Mouse (Mus musculus) intestine, embryonic 14.5 days (tissue): Measurements from ENCODE around the gene Spty2d1. TPM values are rescaled to one million over a fixed set of nuclear protein-coding genes. Genes with fewer than 3 reads are reported as not detected.
A peak's percentile ranks its signal among the peaks of the same experiment; 100 is the strongest.
"Not testable (repeated sequence)": the region's sequence is repeated elsewhere in the genome, so short reads cannot be mapped to it uniquely, and the experiment has no call there.

Experiments
- ATAC-seq: fragments of 200-750 bp; cut with Nextera tagmentation; replicated peaks from 2 replicates; pipeline ENCODE4 v1.8.0; 2017; ENCODE audit warnings: low read depth, moderate number of reproducible peaks, moderate TSS enrichment, moderate library complexity; ENCODE audit not compliant: low FRiP score, low TSS enrichment
- DNase-seq: peaks from one replicate; pipeline ENCODE4 v3.0.0-alpha.2; 2018; ENCODE audit warnings: low spot score
- H3K27ac ChIP-seq: fragments of 300-500 bp; sonication (generic); 2 replicates; pipeline ENCODE4 v1.5.1; 2014; ENCODE audit warnings: low read depth, mild to moderate bottlenecking, control low read depth
- H3K27me3 ChIP-seq: fragments of 300-500 bp; sonication (generic); replicated peaks from 2 replicates; pipeline ENCODE4 v1.6.1; 2014; ENCODE audit warnings: low read length, control low read depth; ENCODE audit not compliant: control insufficient read depth, insufficient read depth
- H3K36me3 ChIP-seq: fragments of 300-500 bp; sonication (generic); 2 replicates; pipeline ENCODE4 v1.6.1; 2014; ENCODE audit warnings: low read length, control low read depth; ENCODE audit not compliant: control insufficient read depth, insufficient read depth
- H3K4me1 ChIP-seq: fragments of 300-500 bp; sonication (generic); replicated peaks from 2 replicates; pipeline ENCODE4 v1.6.1; 2014; ENCODE audit warnings: low read length, control low read depth, mixed read lengths; ENCODE audit not compliant: control insufficient read depth, insufficient read depth
- H3K4me2 ChIP-seq: fragments of 300-500 bp; sonication (generic); 2 replicates; pipeline ENCODE4 v1.6.1; 2014; ENCODE audit warnings: low read length
- H3K4me3 ChIP-seq: fragments of 300-500 bp; sonication (generic); 2 replicates; pipeline ENCODE4 v1.5.1; 2014; ENCODE audit warnings: low read depth, low read length, control low read depth, mixed read lengths
- H3K9ac ChIP-seq: fragments of 300-500 bp; sonication (generic); 2 replicates; pipeline ENCODE4 v1.6.1; 2014; ENCODE audit warnings: mild to moderate bottlenecking, low read length
- H3K9me3 ChIP-seq: fragments of 300-500 bp; sonication (generic); 2 replicates; pipeline ENCODE4 v1.6.1; 2016; ENCODE audit warnings: low read length, control low read depth; ENCODE audit not compliant: control insufficient read depth
- WGBS: fragments of 180-500 bp; shearing (Covaris S2); extraction: QIAGEN DNeasy Blood & Tissue Kit; methylation state at CpG from one replicate; pipeline ENCODE4 v1.1.7; 2014; 5-methylcytosine and 5-hydroxymethylcytosine counted together
- polyA plus RNA-seq: library from polyadenylated mRNA; unstranded; fragments of >200 nt; fragmentation: Nextera tagmentation; extraction: Ambion mirVana; gene quantifications from 2 replicates; pipeline ENCODE4 v1.2.1, GENCODE M21; 2014

Gene Spty2d1
- polyA plus RNA-seq, 1 experiment from 2014 or later = 18.0 TPM

DNA sequence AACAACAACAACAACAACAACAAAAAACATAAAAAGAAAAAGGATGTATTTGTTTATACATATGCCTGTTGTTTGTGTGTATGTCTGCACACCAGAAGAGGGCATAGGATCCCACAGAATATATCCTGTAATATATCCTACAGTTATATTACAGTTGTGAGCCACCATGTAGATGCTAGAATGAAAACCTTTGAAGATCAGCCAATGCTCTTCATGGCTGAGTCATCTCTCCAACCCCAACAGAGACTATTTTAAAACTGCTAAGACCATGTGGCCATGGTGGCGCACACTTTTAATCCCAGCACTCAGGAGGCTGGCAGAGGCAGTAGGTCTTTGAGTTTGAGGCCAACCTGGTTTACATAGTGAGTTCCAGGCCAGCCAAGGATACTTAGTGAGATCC, 19.3 kb upstream of the Spty2d1 start:
- no peak for DNase-seq
- 93% methylated on average over 1 of the region's 1 CpGs for WGBS
- H3K9ac ChIP-seq = no peak overlapping the region

DNA sequence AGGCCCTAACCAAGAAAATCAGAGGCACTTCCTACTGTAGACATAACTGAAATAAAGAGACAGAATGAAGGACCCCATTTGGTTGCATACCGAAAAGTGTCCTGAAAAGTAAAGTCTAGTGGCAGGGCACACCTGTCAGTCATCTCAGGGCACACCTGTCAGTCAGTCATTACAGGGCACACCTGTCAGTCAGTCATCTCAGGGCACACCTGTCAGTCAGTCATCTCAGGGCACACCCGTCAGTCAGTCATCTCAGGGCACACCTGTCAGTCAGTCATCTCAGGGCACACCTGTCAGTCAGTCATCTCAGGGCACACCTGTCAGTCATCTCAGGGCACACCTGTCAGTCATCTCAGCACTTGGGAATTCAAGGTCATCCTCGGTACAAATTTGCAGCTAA, 18.7 kb upstream of the Spty2d1 start:
- not testable (repeated sequence) for H3K27me3 ChIP-seq, H3K9ac ChIP-seq, ATAC-seq, H3K9me3 ChIP-seq, DNase-seq, H3K4me1 ChIP-seq, H3K36me3 ChIP-seq, H3K4me3 ChIP-seq, H3K27ac ChIP-seq, H3K4me2 ChIP-seq
- 88% methylated on average over 3 of the region's 3 CpGs for WGBS

More for the DNA sequence above, 19.3 kb upstream of the Spty2d1 start:
- Histone ChIP-seq H3K9me3 (no peaks in the 10 kb centered on the region), H3K4me2 (no peak overlapping the region), H3K36me3 (no peaks in the 10 kb centered on the region), H3K27ac (no peak overlapping the region), H3K4me3 (no peak overlapping the region), H3K4me1 (no peaks in the 10 kb centered on the region), H3K27me3 (no peaks in the 10 kb centered on the region)
- ATAC-seq = no peak

DNA sequence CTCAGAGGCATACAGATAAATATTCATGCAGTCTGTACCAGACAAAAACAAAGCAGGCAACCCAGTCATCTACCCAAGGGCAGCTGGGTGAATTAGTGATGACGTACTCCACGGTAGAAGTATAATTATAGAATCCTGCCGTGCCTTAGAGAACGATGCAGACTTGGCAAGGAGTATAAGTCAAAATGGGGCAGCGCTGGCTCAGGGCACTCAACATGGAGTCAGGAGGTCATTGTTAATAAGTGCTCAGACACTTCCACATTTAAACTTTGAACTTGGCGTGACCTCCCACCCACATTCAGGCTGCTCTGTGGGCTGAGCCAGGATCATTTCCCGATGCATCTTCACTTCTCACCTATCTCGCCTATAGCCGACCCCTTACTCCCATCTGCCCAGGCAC, 17.2 kb upstream of the Spty2d1 start:
- Histone ChIP-seq H3K27ac (no peak overlapping the region), H3K9ac (no peak overlapping the region), H3K27me3 (no peaks in the 10 kb centered on the region), H3K4me1 (no peaks in the 10 kb centered on the region), H3K4me3 (no peak overlapping the region), H3K9me3 (no peaks in the 10 kb centered on the region), H3K4me2 (no peak overlapping the region), H3K36me3 (no peaks in the 10 kb centered on the region)
- 74% methylated on average over 9 of the region's 9 CpGs for WGBS
- DNase-seq (no peak), ATAC-seq (no peak)

DNA sequence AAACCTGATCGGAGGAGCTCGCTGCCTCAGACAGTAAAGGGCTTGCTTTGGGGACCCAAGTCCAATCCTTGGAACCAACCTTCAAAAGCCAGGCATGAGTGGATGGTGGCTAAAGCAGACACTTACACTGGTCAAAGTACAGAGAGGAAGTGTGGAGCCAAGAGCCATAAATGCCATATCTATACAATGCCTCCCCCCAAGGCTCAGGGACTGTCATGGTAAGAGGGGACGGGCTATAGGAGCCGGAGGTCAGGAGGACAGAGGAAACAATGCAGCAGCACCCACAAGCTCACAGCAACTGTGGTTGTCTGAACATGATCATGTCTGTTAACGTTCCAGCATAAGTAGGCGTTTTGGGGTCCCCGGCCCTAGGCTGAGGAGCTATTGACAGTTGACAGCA, 16.2 kb upstream of the Spty2d1 start:
- Histone ChIP-seq H3K9me3 (no peaks in the 10 kb centered on the region), H3K27me3 (no peaks in the 10 kb centered on the region), H3K27ac (no peak overlapping the region), H3K4me1 (no peaks in the 10 kb centered on the region), H3K9ac (no peak overlapping the region), H3K4me2 (no peak overlapping the region), H3K36me3 (no peaks in the 10 kb centered on the region), H3K4me3 (no peak overlapping the region)
- WGBS = 79% methylated on average over 7 of the region's 7 CpGs
- DNase-seq (no peak), ATAC-seq (0 out of 2 replicates have a peak, but pooled peaks have one; percentile 37)

DNA sequence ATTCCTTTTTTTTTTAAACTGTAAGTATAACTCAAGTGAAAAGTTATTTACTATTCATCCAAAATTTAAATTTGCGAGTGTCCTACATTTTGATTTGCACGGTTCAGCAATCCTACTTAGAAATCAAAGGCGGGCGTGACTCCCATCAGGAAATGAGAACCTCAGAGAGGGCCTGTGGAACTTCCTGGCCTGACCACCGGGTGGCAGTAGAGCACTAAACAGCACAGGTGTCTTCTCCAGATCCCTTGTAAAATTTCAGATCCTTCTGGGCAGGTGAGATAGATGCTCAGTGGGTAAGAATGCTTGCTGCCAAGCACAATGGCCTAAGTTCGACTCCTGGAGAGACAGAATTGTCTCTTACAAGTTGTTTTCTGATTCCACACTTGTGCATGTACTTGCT, 15.3 kb upstream of the Spty2d1 start:
- 22% methylated on average over 6 of the region's 6 CpGs for WGBS
- DNase-seq (peak; percentile 98), ATAC-seq (peak; percentile 58; the same call in 1 of the 2 replicates)
- H3K36me3 ChIP-seq = no peaks in the 10 kb centered on the region
- no peak overlapping the region for H3K9ac ChIP-seq
- no peaks in the 10 kb centered on the region for H3K4me1 ChIP-seq
- H3K4me3 ChIP-seq = no peak overlapping the region
- H3K27ac ChIP-seq = no peak overlapping the region
- H3K9me3 ChIP-seq = no peaks in the 10 kb centered on the region
- H3K27me3 ChIP-seq = no peaks in the 10 kb centered on the region
- no peak overlapping the region for H3K4me2 ChIP-seq

DNA sequence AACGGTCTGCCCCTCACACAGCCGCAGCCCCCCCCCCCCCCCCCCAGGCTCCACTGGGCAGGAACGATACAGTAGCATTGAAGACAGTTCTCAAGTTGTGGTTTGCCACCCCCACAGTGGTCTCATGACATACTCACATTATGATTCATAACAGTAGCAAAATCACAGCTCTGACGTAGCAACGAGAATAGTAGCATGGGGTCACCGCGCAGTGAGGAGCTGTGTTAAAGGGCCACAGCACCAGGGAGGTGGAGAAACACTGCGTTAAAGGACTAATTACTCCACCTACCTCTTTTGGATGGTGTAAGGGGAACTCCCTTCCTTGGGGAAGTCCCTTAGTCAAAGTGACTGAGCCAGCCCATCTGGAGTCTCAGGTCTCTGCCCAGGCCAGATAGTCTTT, 14.3 kb upstream of the Spty2d1 start:
- ATAC-seq = no peak

DNA sequence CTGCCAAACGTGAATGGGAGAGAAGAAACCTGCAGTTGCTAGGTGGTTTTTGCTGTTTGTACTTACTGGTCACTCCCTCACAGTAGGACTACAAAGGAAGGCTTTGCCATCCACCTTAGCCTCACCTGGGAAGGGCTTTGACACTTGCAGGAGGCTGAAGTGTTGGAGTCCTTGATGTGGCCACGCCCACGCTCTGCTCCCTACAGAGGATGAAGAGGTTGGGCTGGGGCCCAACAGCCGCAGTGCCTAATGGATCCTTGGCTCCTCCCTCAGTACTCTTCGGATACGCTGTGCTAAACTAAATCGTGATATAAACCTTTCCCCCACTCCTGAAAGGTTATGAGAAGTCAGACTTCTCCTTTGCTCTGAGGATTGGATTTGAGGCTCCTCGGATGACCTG, 12.7 kb upstream of the Spty2d1 start:
- Histone ChIP-seq H3K4me1 (no peaks in the 10 kb centered on the region), H3K4me3 (no peak overlapping the region), H3K36me3 (no peaks in the 10 kb centered on the region), H3K4me2 (peak overlapping the region; percentile 29), H3K9me3 (no peaks in the 10 kb centered on the region), H3K27me3 (no peaks in the 10 kb centered on the region), H3K27ac (no peak overlapping the region), H3K9ac (no peak overlapping the region)
- DNase-seq (no peak), ATAC-seq (0 out of 2 replicates have a peak, but pooled peaks have one; percentile 21)
- WGBS = 11% methylated on average over 8 of the region's 8 CpGs

More for the DNA sequence above, 14.3 kb upstream of the Spty2d1 start:
- Histone ChIP-seq H3K27me3 (no peaks in the 10 kb centered on the region), H3K4me3 (no peak overlapping the region), H3K4me2 (no peak overlapping the region), H3K4me1 (no peaks in the 10 kb centered on the region), H3K9me3 (no peaks in the 10 kb centered on the region), H3K9ac (no peak overlapping the region), H3K36me3 (no peaks in the 10 kb centered on the region), H3K27ac (no peak overlapping the region)
- WGBS = 62% methylated on average over 7 of the region's 8 CpGs
- DNase-seq = no peak

DNA sequence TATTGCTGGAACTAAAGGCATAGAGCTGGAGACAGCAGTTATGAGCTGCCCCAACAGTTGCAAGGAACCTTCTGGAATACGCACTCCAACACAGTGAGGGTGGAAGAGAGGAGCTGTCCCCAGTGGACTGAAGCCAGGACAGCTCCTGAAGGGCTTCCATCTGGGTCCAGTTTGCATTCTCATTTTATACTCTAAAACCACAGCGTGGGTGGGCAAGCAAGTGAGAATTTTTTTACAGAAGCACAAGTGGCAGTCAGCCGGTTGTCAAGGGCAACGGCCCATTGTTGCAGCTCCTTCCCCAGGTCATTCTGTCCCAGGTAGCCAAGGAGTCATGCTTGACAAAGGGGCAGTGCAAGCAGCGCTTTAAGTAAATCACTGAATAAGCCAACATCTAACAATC, 11.4 kb upstream of the Spty2d1 start:
- Histone ChIP-seq H3K36me3 (no peaks in the 10 kb centered on the region), H3K4me1 (peaks cover 11% of the 10 kb centered on the region; the same call in 1 of the 2 replicates), H3K9me3 (no peaks in the 10 kb centered on the region), H3K4me3 (no peak overlapping the region), H3K4me2 (no peak overlapping the region), H3K27me3 (no peaks in the 10 kb centered on the region), H3K27ac (no peak overlapping the region), H3K9ac (no peak overlapping the region)
- no peak for ATAC-seq
- no peak for DNase-seq
- WGBS = 65% methylated on average over 5 of the region's 5 CpGs

DNA sequence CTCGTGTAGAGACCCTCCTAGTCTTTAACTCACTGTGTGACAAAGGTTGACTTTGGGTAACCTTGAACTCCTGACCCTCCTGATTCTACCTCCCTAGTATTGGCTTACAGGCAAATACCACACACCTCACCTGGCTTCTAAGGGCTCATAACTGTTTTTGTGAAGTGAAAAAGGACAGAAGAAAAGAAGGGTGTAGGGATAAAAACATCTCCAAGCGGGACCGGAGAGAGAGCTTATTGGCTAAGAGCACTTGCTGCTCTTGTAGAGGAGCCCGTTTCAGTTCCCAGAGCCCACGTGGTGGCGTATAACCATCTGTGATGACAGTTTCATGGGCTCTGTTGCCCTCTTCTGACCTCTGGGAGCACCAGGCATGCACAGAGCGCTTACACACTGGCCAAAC, 8.9 kb upstream of the Spty2d1 start:
- no peak overlapping the region for H3K4me3 ChIP-seq
- H3K9ac ChIP-seq = no peak overlapping the region
- no peak for ATAC-seq
- H3K27me3 ChIP-seq = no peaks in the 10 kb centered on the region
- H3K36me3 ChIP-seq = no peaks in the 10 kb centered on the region
- peaks cover 13% of the 10 kb centered on the region; the same call in 1 of the 2 replicates for H3K4me1 ChIP-seq
- no peak for DNase-seq
- 58% methylated on average over 7 of the region's 7 CpGs for WGBS
- no peak overlapping the region for H3K4me2 ChIP-seq
- H3K27ac ChIP-seq = no peak overlapping the region
- H3K9me3 ChIP-seq = no peaks in the 10 kb centered on the region
